Mouse (Mus musculus) layer of hippocampus, postnatal 10 days (tissue): ENCODE measurements around the gene Gdpd1. TPM values are rescaled to one million over a fixed set of nuclear protein-coding genes. Genes with fewer than 3 reads are reported as not detected.

Experiments
- DNase-seq, 2 experiments: peaks; one replicate each; pipeline ENCODE4 v3.0.0; 2021; ENCODE audit warnings: low spot score in 2 of 2
- microRNA-seq, 2 experiments: library from miRNA; unstranded; fragments of <30 nt; microRNA quantifications; one replicate each; pipeline ENCODE4 v1.2.0; 2021
- total RNA-seq, 2 experiments: library from RNA; stranded (reverse); gene quantifications; 2 replicates each; pipeline ENCODE4 v1.2.3; 2021

Gene Gdpd1
- total RNA-seq, 2 experiments from 2014 or later: 57.5 to 60.4 TPM

- DNase-seq: no peak
Observed at GRCm38 (mm10) chr11:86992461-86992988, 81.3 kb downstream of the Gdpd1 start.

GRCm38 (mm10) chr11:86991241-86991640 lies 82.6 kb downstream of the Gdpd1 start:
- DNase-seq: no peak

- DNase-seq: no peak
Observed at GRCm38 (mm10) chr11:86990309-86990708, 83.6 kb downstream of the Gdpd1 start.

GRCm38 (mm10) chr11:86984990-86985389 lies 88.9 kb downstream of the Gdpd1 start:
- no peak for DNase-seq

Small RNA genes lying within 50 kb of the gene (microRNA-seq; reads per million reads assigned to microRNA genes)
- gene Mir301: 39.0 to 145 reads per million in 2 experiments

Other genes starting within 250 kb of the Gdpd1 start
- gene Ypel2, start 80.4 kb downstream of the Gdpd1 start, total RNA-seq: 1 to 10 TPM; 7.4 to 8.6 TPM
- 10 to 100 TPM; 14.8 to 15.7 TPM for gene Smg8, start 12.7 kb upstream of the Gdpd1 start, total RNA-seq
- gene Prr11, start 34.6 kb upstream of the Gdpd1 start, total RNA-seq: 1 to 10 TPM; 2.0 to 2.3 TPM
- gene Ska2, start 35.2 kb upstream of the Gdpd1 start, total RNA-seq: 10 to 100 TPM; 16.8 to 16.9 TPM
- 100 to 1,000 TPM; 160 to 169 TPM for gene Trim37, start 53.0 kb upstream of the Gdpd1 start, total RNA-seq